Mouse (Mus musculus): ENCODE data around the gene Ttk. TPM values are rescaled to one million over a fixed set of nuclear protein-coding genes. Genes with fewer than 3 reads are reported as not detected.

Ttk gene
- total RNA-seq (2017): 0.23 TPM in 1 of 2 replicates, not detected in the other

DNA sequence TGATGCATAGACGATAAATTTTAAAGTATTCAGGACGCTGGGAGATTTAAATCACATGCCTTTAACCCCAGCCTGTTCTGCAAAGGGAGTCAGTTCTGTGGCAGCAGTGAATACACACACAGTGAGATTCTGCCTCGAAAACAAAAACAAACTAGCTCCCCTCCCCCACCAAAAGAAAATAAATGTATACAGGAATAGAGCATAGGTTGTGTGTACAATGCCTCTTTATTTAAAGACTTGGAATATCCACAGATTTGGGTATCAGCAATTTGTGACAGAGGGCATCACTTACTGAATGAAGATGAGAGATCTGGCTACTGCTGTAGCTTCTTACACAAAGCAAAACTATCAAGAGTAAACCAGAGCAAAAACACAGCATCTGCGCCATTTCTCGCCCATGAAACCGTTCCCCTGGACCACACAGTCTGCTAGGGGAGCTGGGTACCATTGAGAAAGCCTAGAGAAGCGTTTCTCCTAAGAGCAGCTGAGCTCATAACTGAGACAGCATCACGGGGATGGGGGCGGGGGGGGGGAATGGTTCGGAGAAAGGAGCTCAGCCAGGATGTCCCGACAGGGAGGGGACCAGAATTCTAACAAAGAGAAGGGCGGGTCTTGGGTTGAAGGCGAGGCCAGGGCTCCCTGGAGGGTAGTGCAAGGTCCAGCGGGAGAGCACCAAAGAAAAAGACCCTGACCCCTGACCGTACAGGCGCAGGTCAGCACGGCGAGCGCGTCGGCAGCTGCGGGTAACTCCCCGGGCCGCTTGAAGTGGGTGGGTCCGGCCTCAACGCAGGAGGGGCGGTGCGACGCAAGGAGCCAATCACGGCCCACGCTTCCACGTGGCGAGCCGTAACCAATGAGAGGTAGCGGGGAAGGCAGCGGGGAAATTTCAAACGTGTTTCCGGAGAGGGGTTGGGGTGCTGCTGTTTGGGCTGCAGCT, at the start of gene Ttk:
Gene Ttk, plus strand, starts transcription at position 879 of the 937 bp plus-strand sequence.
- ATAC-seq (ENCODE audit: extremely low read depth, insufficient number of reproducible peaks, low FRiP score, poor library complexity, severe bottlenecking): peak; percentile 99

DNA sequence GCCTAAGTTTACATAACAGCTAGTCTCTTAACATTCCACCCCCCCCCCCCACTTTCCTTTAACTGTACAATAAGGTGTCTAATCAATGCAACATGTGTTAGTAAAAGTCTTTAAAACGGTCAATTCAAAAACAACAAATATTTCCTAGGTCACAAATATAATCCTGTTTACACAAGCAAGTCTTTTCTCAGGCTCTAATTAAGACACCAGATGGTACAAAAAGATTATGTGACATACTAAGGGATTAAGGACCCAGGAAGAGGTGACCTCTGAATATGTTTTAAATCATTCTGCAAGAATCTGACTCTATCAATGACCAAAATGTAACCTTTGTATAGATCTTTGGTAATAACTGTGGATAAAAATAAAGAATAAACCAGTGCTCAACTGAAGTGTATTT, 49.0 kb upstream of the Ttk start:
- no peak for ATAC-seq (ENCODE audit: extremely low read depth, insufficient number of reproducible peaks, low FRiP score, poor library complexity, severe bottlenecking)

DNA sequence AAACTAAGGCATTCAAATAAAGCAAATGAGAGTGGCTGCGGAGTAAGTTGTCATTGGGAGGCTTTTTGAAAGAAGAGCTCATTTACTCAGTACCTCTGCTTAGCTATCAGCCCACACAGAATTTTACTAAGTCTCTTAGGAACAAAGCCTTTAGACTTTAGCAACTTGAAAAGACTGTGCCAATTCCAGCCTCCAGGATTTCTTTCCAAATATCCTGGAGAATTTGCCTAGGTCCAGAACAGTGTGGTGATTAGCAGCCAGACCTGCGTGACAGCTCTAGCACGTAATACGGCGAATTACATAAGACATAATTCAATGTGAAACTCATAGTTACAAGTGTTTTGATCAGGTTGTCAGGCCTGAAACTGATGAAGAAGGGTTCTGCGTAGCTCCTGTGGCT, 45.2 kb upstream of the Ttk start:
- ATAC-seq (ENCODE audit: extremely low read depth, insufficient number of reproducible peaks, low FRiP score, poor library complexity, severe bottlenecking): no peak

DNA sequence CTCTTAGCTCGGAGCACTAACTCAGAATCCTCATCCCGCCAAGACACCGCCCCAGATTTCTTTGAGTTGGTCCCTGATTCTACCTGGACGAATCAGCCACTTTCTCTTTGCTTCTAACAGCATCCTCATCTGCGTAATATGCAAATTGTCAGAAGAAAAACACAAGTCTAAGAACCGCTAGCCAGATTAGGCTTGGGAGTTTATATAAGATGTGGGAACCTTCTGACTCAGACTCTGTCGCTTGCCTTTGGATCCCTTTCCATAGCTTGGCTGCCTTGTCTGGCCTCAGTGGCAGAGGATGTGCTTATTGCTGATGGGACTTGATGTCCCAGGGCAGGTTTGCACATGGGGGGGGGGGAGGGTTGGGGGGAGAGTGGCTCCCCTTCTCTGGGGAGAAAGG, 37.6 kb upstream of the Ttk start:
- ATAC-seq (ENCODE audit: extremely low read depth, insufficient number of reproducible peaks, low FRiP score, poor library complexity, severe bottlenecking): no peak

DNA sequence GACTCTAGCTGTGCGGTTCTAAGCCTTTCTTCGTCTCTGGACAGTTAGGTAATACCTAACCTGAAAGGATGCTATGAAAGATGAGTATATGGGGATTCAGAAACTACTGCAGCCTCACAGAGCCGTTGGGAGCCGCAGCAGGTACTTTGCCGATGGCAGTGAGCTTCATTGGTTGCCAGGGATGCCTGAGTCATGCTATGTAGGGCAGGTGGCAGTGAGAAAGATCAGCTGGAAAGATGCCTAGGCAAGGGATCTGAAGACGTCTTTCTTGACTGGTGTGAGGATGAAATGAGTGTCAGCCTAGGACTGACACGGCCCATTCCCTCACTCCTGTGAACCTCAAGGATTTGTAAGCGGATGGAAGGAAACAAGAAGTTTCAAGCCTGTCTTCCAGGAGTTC, 36.6 kb upstream of the Ttk start:
- no peak for ATAC-seq (ENCODE audit: extremely low read depth, insufficient number of reproducible peaks, low FRiP score, poor library complexity, severe bottlenecking)

DNA sequence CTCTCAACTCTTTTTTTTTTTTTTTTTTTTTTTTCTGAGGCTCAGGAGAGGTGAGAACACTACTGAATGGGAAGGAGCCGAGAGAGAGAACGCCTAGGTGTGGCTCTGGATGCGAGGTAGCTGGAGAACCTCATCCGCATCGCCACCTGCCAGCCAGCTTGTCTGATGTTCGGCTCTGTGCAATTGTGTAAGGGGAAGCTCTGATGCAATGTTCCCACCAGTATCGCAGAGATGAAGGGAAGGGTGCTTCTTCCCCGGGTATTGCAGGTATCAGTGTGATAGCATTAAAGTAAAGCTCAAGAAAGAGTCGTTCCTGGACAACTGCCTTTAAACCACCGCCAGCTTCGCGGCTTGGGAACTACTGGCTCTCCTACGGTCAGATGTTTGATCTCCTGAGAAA, 30.1 kb upstream of the Ttk start:
- no peak for ATAC-seq (ENCODE audit: extremely low read depth, insufficient number of reproducible peaks, low FRiP score, poor library complexity, severe bottlenecking)

DNA sequence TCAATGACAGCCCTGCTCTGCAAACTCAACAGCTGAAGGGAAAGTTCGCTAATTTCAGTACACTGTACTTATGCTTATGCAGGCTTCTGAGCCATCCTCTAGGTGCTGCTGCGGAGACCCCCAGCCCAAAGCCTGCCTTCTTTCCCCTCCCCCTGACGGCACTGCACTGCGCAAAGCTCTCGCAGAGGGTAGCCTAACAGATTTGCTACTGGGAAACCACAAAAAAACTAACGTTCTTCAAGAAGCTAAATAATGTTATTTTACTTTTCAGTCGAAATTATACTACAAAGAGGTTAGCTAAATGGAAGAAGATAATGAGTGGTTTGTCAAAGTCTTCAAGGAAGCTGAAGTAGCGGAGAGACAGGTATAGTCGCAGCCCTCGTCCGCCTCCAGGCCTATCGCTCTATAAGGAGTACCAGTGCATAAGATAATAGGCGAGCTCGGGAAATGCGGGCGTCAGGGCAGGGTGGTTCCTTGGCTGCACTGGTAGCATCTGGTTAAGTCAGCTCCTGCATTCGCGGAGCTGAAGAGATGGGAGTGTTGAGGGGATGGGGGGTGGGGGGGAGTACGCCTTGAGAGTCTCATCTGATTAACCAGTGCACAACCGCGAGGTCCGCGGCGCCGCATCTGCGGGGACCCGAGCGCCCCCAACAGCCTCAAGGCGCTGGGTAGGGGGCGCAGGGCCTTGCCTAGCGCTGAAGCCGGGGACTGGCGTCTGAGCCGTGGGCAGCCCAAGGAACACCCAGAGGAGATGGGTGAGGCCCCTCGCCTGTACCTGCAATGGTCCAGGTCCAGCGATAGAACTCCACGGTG, 29.1 kb upstream of the Ttk start:
- ATAC-seq (ENCODE audit: extremely low read depth, insufficient number of reproducible peaks, low FRiP score, poor library complexity, severe bottlenecking): peak; percentile 3

DNA sequence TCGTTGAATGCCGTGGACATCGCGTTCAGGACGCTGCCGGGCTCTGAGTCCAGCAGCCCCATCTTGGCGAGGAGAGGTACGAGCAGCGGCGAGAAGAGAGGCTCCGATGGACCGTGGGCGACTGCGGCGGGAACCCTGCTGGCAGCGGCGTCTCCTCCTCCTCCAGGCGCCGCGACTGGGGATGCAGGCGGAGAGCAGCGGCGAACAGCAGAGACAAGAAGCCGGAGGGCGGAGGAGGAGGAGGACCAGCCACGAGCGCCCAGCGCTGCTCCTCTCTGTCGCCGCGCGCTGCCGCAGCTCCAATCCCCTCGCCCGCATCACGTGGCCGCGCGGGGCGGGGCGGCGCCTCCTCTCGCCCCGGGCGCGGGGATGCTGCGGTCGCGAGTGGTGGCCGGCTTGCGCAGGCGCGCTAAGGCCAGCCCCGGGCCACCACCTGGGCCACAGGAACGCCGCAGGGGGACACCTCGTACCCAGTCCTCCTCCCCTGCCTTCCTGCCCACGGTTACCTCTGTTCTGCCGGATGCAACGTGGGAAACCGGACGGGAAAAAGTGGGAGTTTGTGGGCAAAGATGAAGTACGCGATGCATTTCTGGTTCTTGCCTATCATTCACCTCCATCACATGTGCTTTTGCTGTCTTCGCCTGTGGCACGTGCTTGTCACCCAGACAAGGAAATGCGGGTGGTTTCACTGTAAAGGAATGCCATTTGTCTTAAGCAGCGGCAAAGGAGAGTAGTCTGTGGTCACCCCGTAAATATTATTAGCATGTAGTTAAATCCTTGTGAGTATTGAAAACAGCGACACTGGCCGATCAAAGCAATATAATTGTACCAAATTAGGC, 28.3 kb upstream of the Ttk start, which contains the start of gene Elovl4:
Gene Elovl4, minus strand, starts transcription at position 301 of the 839 bp plus-strand sequence.
- ATAC-seq (ENCODE audit: extremely low read depth, insufficient number of reproducible peaks, low FRiP score, poor library complexity, severe bottlenecking): peak; percentile 5; the same call in 1 of the 2 replicates

DNA sequence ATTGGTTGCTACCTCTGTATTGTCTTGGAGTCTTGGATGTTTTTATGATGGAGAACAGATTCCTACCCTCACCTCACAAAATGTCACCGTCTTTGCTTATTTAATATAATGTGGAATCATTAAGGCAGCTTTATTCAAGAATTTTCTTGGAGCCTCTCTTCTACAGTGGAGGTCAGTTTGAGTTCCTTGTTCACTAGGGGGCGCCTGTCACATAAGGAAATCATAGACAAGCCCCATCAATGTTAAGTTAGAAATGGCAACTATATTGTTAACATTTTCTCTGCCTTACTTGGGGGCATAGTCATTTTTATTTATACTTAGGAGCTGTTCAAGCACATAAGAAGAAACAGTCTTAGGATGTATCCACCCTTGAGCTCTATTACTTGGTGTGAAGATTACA, 26.9 kb upstream of the Ttk start:
- ATAC-seq (ENCODE audit: extremely low read depth, insufficient number of reproducible peaks, low FRiP score, poor library complexity, severe bottlenecking): peak; percentile 59

DNA sequence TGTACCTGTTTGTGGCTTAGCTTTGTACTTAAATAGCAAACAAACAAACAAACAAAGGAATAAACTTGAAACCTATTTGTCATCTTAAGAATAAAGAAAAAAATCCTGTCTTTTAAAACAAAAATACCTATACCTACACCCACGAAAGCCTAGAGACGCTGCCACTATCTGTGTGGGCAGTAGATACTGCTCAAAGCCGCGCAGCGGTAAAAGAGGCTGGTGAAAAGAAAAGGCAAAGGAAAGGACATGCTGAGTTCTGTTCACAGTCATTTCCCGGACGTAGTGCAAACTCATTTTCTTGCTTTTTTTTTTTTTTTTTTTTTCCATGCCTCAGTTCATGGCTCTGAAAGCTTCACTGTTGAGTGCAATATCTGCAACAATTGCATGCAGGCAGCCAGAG, 15.3 kb upstream of the Ttk start:
- no peak for ATAC-seq (ENCODE audit: extremely low read depth, insufficient number of reproducible peaks, low FRiP score, poor library complexity, severe bottlenecking)

DNA sequence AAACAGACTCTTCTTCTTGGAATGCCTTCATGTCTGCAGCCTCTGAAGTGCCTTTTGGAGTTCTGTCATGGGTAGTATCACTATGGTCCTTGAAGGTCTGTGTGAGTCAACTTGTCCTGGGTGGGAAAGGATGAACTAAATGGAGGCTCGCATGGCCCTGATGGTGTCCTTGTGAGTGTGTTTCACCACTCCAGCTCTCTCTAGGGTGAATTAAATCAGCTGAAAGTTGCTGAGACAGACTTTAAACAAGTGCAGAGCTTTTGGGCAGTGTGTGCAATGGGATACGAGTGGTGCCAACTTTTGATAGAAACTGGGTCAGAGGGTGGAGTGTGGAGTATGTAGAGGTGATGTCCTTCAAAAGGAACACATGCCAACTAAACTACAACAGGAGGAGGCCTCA, 13.5 kb upstream of the Ttk start:
- ATAC-seq (ENCODE audit: extremely low read depth, insufficient number of reproducible peaks, low FRiP score, poor library complexity, severe bottlenecking): no peak

DNA sequence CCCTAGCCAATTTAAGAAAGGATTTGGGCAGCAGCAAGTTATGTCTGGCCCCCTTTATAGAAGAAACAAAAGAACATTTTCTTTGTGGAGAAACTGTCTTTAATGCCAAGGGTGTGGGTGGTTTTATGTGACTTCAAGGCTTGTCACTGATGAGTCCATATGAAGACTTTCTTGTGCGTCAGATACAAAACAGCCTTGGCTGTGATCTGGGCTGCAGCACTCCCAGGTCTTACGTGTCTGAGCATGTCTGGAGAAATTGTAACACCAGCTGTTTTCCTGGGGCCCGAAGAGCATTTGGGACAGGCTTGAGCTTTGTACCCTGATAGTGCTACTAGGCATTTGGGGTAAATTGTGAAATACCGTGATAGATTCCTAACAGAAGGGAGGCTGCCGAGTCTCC, 11.6 kb upstream of the Ttk start:
- no peak for ATAC-seq (ENCODE audit: extremely low read depth, insufficient number of reproducible peaks, low FRiP score, poor library complexity, severe bottlenecking)

DNA sequence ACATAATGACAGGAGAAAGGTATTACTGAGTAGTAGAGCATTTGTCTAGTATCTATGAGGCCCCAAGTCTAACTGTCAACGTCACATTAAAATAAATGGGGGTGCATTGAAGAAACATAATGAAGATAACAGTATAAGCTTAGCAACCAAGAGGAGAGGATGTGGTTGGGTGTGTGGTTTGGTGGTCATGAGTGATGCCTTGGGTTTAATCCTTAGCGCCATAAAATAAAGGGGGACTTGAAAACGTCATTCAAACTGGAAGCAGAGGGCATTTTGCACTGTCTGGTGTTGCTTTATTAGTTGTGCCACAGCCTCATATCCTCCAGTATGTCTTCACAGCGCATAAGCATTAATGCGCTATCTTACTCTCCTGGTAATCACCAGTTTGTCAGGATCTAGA, 4.6 kb upstream of the Ttk start:
- no peak for ATAC-seq (ENCODE audit: extremely low read depth, insufficient number of reproducible peaks, low FRiP score, poor library complexity, severe bottlenecking)

DNA sequence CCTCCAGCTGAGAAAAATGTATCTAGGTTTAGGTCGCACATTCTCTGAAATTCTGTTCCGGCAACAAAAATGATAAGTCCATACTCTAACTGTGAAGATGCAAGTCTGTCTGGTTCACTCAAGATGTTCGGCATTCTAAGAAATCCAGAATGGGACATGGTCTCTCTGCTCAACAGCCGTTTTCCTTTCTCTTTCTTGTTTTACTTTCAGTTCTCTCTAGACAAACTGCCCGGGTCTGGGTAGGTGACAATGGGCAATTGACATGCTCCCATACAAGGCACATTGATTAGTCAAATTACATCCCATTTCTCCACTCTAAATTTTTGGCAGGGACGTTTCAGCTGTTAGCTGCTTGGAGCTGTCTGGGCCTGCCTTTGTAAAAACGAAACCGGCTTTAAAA, 3.3 kb upstream of the Ttk start:
- ATAC-seq (ENCODE audit: extremely low read depth, insufficient number of reproducible peaks, low FRiP score, poor library complexity, severe bottlenecking): no peak

DNA sequence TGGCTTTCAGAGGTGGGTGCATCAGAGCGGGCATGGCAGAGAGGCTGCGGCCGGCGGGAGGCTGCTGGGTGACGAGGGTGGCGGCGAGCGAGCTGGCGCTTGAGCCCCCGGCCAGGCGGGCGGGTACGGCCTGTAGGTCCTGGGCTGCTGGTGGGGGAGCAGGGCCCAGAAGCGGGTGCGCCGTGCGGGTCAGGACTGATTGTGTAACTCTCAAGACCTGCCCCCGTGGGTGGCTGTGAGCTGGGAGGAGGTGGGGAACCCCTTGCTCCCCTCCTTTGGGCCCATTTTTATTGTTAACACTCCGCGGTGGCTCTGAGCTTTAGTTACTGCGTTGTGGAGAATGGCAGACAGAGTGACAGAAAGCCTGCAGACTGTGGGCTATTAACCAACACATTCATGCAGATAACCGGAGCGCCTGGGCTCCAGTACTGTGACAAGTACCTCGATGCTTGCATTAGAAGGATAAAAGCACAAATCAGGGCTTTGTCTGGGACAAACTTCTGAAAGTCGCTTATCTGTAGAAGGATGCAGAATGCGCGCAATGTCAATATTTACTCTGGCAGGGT, 342 bp downstream of the Ttk start:
- no peak for ATAC-seq (ENCODE audit: extremely low read depth, insufficient number of reproducible peaks, low FRiP score, poor library complexity, severe bottlenecking)

DNA sequence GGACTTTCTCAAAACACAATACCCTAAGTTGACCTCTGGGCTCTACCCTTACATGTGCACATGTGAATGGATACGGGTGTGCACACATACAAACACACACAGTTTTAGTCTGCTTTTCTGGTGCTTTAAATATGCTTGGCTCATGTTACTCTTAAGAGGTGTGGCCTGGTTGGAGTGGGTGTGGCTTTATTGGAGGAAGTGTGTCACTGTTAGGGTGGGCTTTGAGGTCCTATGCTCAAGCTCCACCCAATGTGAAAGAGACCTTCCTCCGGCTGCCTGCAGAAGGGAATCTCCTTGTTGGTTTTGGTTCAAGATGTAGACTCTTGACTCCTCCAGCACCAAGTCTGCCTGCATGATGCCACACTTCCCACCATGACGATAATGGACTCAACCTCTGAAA, 18.0 kb downstream of the Ttk start:
- no peak for ATAC-seq (ENCODE audit: extremely low read depth, insufficient number of reproducible peaks, low FRiP score, poor library complexity, severe bottlenecking)

DNA sequence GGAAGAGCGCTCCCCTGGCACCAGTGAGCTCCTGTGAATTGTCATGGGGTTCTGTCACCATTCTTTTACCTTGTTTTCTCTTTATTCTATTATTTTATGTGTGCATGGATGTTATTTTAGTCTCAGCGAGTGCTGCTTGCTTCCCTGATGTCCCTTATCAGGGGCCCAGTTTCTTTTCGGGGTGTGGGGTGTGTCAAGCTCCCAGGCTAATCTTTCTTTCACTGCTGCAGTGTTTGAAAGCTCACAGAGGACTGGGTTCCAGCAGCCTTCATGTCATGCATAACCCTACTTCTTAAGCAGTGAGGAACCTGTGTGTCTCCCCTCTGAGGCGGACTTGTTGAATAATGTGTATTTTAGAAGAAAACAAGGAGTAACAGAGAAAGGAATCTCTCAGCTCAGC, 30.7 kb downstream of the Ttk start:
- no peak for ATAC-seq (ENCODE audit: extremely low read depth, insufficient number of reproducible peaks, low FRiP score, poor library complexity, severe bottlenecking)

DNA sequence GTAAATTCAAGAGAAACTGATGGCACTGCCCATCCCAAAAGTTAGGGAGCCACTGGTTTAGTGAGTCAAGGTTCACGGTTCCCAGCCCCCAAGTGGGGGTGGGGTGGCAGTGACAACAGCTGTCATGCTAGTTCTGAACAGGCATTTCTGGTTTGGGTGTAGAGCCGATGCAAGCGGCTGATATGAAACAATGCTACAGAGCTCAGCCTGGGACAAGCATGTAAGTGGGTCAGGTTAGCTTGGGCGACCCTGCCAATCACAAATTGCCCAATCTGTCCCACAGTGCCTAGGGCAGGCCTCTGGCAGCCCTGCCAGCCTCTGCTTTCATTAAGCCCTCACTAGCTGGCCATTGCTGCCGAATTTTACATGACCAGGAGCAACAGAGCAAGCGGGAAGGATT, 47.7 kb downstream of the Ttk start:
- ATAC-seq (ENCODE audit: extremely low read depth, insufficient number of reproducible peaks, low FRiP score, poor library complexity, severe bottlenecking): no peak

DNA sequence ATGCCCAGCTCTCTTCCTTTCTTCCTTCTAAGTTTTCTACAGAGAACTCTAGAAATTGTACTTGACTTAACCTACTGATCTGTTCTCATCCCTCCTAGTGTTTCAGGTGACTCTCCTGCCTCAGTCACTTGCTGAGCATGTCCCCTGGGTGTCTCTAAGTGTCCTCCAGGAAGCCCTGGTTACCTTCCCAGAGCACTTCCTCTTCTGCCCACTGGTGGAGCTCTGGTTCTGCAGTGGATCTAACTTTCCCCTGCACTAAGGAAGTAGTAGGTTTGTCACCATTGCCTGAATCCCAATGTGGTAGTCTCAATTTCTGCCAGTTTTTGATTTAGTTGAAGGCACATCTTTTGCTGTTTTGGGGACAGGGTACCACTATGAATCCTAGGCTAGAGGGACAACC, 51.7 kb downstream of the Ttk start:
- no peak for ATAC-seq (ENCODE audit: extremely low read depth, insufficient number of reproducible peaks, low FRiP score, poor library complexity, severe bottlenecking)

All from neutrophil, adult 5-6 weeks (primary cell).